Mouse (Mus musculus): ENCODE results near the gene Smu1. TPM values are rescaled to one million over a fixed set of nuclear protein-coding genes. Genes with fewer than 3 reads are reported as not detected.
A peak's percentile ranks its signal among the peaks of the same experiment; 100 is the strongest.

The Smu1 gene
- polyA plus RNA-seq, 1 experiment from 2014 or later, result 159 TPM

DNA sequence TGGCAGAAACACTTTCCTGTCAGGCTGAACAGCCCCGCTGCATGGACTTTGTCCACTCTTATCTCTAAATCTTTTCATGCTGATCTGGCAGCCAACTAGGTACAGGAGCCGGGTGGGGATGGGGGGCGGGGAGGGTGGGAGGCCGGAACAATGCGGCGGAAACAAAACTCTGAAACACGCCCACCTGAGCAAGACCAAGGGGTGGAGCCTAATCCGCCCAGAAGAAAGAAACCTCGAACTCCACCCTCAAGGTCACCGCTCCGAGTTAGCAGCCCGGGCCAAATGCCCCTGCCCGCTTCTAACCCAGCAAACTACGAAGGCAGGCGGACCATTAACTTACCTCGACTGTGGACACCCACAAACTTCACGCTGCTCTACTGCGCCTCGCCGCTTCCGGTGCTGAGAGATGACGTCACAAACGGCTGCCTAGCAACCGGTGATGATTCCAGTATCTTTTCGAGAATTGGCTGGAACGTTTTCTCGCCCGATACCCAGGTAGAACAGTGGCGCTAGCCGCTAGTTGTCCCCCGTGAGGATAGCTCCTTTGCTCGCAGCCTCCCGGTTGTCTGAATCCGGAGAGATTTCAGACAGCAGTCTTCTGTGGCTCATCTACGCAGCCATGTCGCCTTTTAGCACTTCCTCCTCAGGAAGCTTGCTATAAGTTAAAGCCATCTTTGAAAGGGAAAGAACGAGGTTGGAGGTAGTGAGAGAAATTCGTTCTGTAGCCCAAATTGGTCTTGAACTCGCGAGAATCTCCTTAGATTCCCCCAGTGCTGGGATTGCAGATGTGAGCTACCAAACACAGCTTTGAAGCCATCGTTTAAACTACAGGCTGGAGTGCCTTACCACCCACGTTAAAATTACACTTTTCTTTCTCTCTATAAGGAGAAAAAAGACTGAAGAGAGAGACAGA lies 54.7 kb downstream of the Smu1 start, which contains the start of gene Aptx:
Aptx (minus strand) TSS at position 398 of the 913 bp plus-strand sequence.
- Histone ChIP-seq H3K27me3 (no peaks in the 10 kb centered on the region), H3K4me1 (replicated peaks) (peaks cover 15% of the 10 kb centered on the region), H3K4me2 (peak within 1 kb of the TSS; percentile 69), H3K36me3 (no peaks in the 10 kb centered on the region), H3K9ac (replicated peaks) (peak within 1 kb of the TSS; percentile 63), H3K4me3 (replicated peaks) (peak within 1 kb of the TSS; percentile 62), H3K9me3 (no peaks in the 10 kb centered on the region), H3K27ac (peak within 1 kb of the TSS; percentile 96)
- ATAC-seq (ENCODE audit: insufficient number of reproducible peaks, insufficient read depth, low FRiP score, low TSS enrichment, low read depth), result peak; percentile 90
- WGBS, result under 1% methylated on average over 42 of the region's 42 CpGs

DNA sequence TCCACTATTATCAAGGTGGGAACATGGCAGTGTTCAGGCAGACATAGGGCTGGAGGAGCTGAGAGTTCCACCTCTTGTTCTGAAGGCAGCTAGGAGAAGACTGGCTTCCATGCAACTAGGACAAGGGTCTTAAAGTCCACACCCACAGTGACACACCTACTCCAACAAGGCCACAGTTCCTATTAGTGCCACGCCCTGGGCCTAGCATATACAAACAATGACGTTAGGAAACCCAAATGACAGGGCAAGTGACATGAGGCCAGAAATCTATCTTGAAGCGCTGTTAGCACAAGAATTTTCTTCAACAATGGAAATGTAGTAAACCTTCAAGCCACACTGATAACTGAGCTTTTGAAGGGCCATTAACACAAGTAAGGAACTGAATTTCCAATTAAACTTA lies 55.9 kb downstream of the Smu1 start:
- peak overlapping the region; percentile 63; the same call in 1 of the 2 replicates for H3K9ac ChIP-seq (replicated peaks)
- H3K4me2 ChIP-seq, result peak overlapping the region; percentile 69
- H3K27me3 ChIP-seq, result no peaks in the 10 kb centered on the region
- no peak overlapping the region for H3K27ac ChIP-seq
- no peak for ATAC-seq (ENCODE audit: insufficient number of reproducible peaks, insufficient read depth, low FRiP score, low TSS enrichment, low read depth)
- peaks cover 6% of the 10 kb centered on the region for H3K36me3 ChIP-seq
- no peaks in the 10 kb centered on the region for H3K9me3 ChIP-seq
- 91% methylated on average over 3 of the region's 3 CpGs for WGBS
- H3K4me1 ChIP-seq (replicated peaks), result peaks cover 15% of the 10 kb centered on the region
- H3K4me3 ChIP-seq (replicated peaks), result peak overlapping the region; percentile 62

GRCm38 (mm10) chr4:40700216-40700615 lies 57.5 kb downstream of the Smu1 start:
- Histone ChIP-seq H3K36me3 (peaks cover 19% of the 10 kb centered on the region), H3K27me3 (no peaks in the 10 kb centered on the region), H3K4me3 (replicated peaks) (no peak overlapping the region), H3K9ac (replicated peaks) (no peak overlapping the region), H3K9me3 (no peaks in the 10 kb centered on the region), H3K4me2 (no peak overlapping the region), H3K27ac (no peak overlapping the region), H3K4me1 (replicated peaks) (peaks cover 15% of the 10 kb centered on the region)
- 85% methylated on average over 8 of the region's 8 CpGs for whole genome bisulfite sequencing
- ATAC-seq (ENCODE audit: insufficient number of reproducible peaks, insufficient read depth, low FRiP score, low TSS enrichment, low read depth), result no peak

- H3K36me3 ChIP-seq, result peaks cover 48% of the 10 kb centered on the region
- ATAC-seq (ENCODE audit: insufficient number of reproducible peaks, insufficient read depth, low FRiP score, low TSS enrichment, low read depth), result no peak
- 80% methylated on average over 7 of the region's 7 CpGs for WGBS
These were observed 60.7 kb downstream of the Smu1 start for GRCm38 (mm10) chr4:40697059-40697458.

GRCm38 (mm10) chr4:40691100-40691499 lies 66.6 kb downstream of the Smu1 start:
- Histone ChIP-seq H3K27ac (no peak overlapping the region), H3K36me3 (peaks cover 78% of the 10 kb centered on the region), H3K9ac (replicated peaks) (no peak overlapping the region), H3K27me3 (no peaks in the 10 kb centered on the region), H3K4me2 (0 out of 2 replicates have a peak overlapping the region, but pooled peaks have one; percentile 0), H3K4me3 (replicated peaks) (no peak overlapping the region), H3K4me1 (replicated peaks) (0 out of 2 replicates have a peak, but pooled peaks cover 2% of the 10 kb centered on the region), H3K9me3 (no peaks in the 10 kb centered on the region)
- peak; percentile 34; the same call in 1 of the 2 replicates for ATAC-seq (ENCODE audit: insufficient number of reproducible peaks, insufficient read depth, low FRiP score, low TSS enrichment, low read depth)
- WGBS, result 33% methylated on average over 11 of the region's 11 CpGs

More at GRCm38 (mm10) chr4:40697059-40697458, 60.7 kb downstream of the Smu1 start:
- Histone ChIP-seq H3K4me3 (replicated peaks) (no peak overlapping the region), H3K27ac (no peak overlapping the region), H3K9me3 (no peaks in the 10 kb centered on the region), H3K27me3 (no peaks in the 10 kb centered on the region), H3K9ac (replicated peaks) (no peak overlapping the region), H3K4me1 (replicated peaks) (peaks cover 5% of the 10 kb centered on the region), H3K4me2 (no peak overlapping the region)

MicroRNAs encoded within 50 kb of the gene (microRNA counts, 519-probe panel; counts per million panel counts)
- not detected for microRNA mmu-miR-207

Small RNA genes within 50 kb of the gene (microRNA-seq; reads per million reads assigned to microRNA genes)
- gene Mir207, result not detected

Other genes starting within 250 kb of the Smu1 start
- 34.0 and 37.9 TPM in 2 replicates for gene Aptx, start 54.7 kb downstream of the Smu1 start, polyA plus RNA-seq (2016; fragmentation: Nextera tagmentation; extraction: Ambion mirVana)
- 459 and 511 TPM in 2 replicates for gene Dnaja1, start 35.8 kb downstream of the Smu1 start, polyA plus RNA-seq (2016; fragmentation: Nextera tagmentation; extraction: Ambion mirVana)
- 32.9 and 37.4 TPM in 2 replicates for gene B4galt1, start 96.1 kb upstream of the Smu1 start, polyA plus RNA-seq (2016; fragmentation: Nextera tagmentation; extraction: Ambion mirVana)
- not detected in 2 replicates for gene Spink4, start 162.1 kb upstream of the Smu1 start, polyA plus RNA-seq (2016; fragmentation: Nextera tagmentation; extraction: Ambion mirVana)
- 229 and 239 TPM in 2 replicates for gene Bag1, start 190.4 kb upstream of the Smu1 start, polyA plus RNA-seq (2016; fragmentation: Nextera tagmentation; extraction: Ambion mirVana)
- gene Chmp5, start 190.5 kb upstream of the Smu1 start, polyA plus RNA-seq (2016; fragmentation: Nextera tagmentation; extraction: Ambion mirVana), result 101 and 105 TPM in 2 replicates
- gene Nfx1, start 213.0 kb upstream of the Smu1 start, polyA plus RNA-seq (2016; fragmentation: Nextera tagmentation; extraction: Ambion mirVana), result 103 and 106 TPM in 2 replicates